ENCODE assay signal across 21 mouse cellular contexts in the genomic region with DNA sequence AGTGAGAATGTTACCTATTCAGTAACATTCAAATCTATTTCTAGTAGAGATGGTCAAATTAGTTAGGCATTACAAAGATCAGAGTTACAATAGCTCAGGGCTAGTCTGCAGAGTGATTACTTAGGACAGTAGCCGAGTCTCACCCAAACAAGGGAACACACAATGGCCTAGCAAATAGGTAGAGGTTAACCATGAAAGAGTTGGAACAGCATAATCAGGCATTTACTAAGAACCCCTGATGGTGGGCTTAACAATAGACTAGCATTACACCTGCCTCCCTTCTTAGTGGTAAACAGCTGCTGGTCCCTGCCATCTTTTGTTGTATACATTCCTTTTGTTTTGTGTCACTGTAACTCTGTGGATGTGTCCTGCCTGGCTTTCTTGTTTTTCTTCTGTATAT.
"Had no signal": no experiment of that assay in that cellular context is flagged by ENCODE, and none has a peak within 500 bp of the region (broad histone marks: within the 10 kb centered on the region; RNA-seq: fewer than 3 reads in every experiment).

No protein-coding gene starts in this region.

- H3K4me2 ChIP-seq: lung, embryonic 15.5 days; midbrain, embryonic 12.5 days; neural tube, embryonic 13.5 days; neural tube, embryonic 15.5 days had no signal

- H3K9me3 ChIP-seq: lung, embryonic 15.5 days; midbrain, embryonic 10.5 days; midbrain, embryonic 12.5 days; neural tube, embryonic 13.5 days; neural tube, embryonic 15.5 days had no signal

- H3K9ac ChIP-seq: liver, postnatal 0 days; lung, embryonic 15.5 days; midbrain, embryonic 12.5 days; neural tube, embryonic 13.5 days; neural tube, embryonic 15.5 days had no signal

- H3K27me3 ChIP-seq: lung, embryonic 15.5 days; midbrain, embryonic 12.5 days; neural tube, embryonic 13.5 days; neural tube, embryonic 15.5 days had no signal

- H3K27ac ChIP-seq: lung, embryonic 15.5 days; midbrain, embryonic 10.5 days; midbrain, embryonic 12.5 days; neural tube, embryonic 13.5 days; neural tube, embryonic 15.5 days had no signal

- H3K36me3 ChIP-seq: lung, embryonic 15.5 days; midbrain, embryonic 10.5 days; midbrain, embryonic 12.5 days; neural tube, embryonic 13.5 days; neural tube, embryonic 15.5 days had no signal

- H3K4me3 ChIP-seq: lung, embryonic 15.5 days; midbrain, embryonic 10.5 days; midbrain, embryonic 12.5 days; myocyte; neural tube, embryonic 13.5 days; neural tube, embryonic 15.5 days had no signal

- DNase-seq: liver, postnatal 0 days; lung, adult 2 months; lung, postnatal 14 days; lung, postnatal 4 days; midbrain, embryonic 14.5 days; retina, postnatal 1 day; right cerebral cortex, adult 18-20 months; right cerebral cortex, postnatal 25 days; right cerebral cortex, postnatal 4 days; spleen, adult 18-20 months; thymus, adult 18-20 months; thymus, postnatal 14 days; thymus, postnatal 36 days had no signal

- H3K4me1 ChIP-seq: lung, embryonic 15.5 days; midbrain, embryonic 10.5 days; midbrain, embryonic 12.5 days; neural tube, embryonic 13.5 days; neural tube, embryonic 15.5 days had no signal

- ATAC-seq: liver, postnatal 0 days; lung, postnatal 0 days; midbrain, embryonic 16.5 days had no signal
